Mouse (Mus musculus) G1E (cell line): ENCODE measurements around the gene Emilin2.

Source experiments
- CTCF ChIP-seq: IDR thresholded peaks from 2 replicates; pipeline ENCODE4 v1.5.1; 2012; ENCODE audit warnings: low read depth, low read length, inconsistent platforms, mixed read lengths
- GATA1 ChIP-seq: IDR thresholded peaks from 2 replicates; pipeline ENCODE4 v1.6.1; 2012; ENCODE audit warnings: borderline replicate concordance, low read length, inconsistent platforms, mixed read lengths
- TAL1 ChIP-seq: conservative IDR thresholded peaks from 2 replicates; pipeline ENCODE4 v1.6.1; 2012; ENCODE audit warnings: low read depth, low read length, inconsistent platforms, mixed read lengths

GRCm38 (mm10) chr17:71240811-71241210, 71.0 kb downstream of the Emilin2 start:
- no peak for TF ChIP-seq TAL1
- TF ChIP-seq GATA1, result no peak
- TF ChIP-seq CTCF, result no peak
